Mouse (Mus musculus) liver, embryonic 18 days (tissue): ENCODE measurements around the gene Ankrd40. TPM values are rescaled to one million over a fixed set of nuclear protein-coding genes. Genes with fewer than 3 reads are reported as not detected.

ENCODE experiments used
- polyA plus RNA-seq: library from polyadenylated mRNA; depleted of rRNA; stranded (reverse); fragments of >200 nt; gene quantifications from 2 replicates; pipeline ENCODE4 v1.2.3, GENCODE M21; 2012; rRNA removed

Gene Ankrd40
- polyA plus RNA-seq = 17.1 and 18.6 TPM in 2 replicates

GRCm38 (mm10) chr11:94327693-94328643 is at the start of gene Ankrd40:
Gene Ankrd40 (plus strand): TSS chr11:94328001.

GRCm38 (mm10) chr11:94281199-94282181 is 46.3 kb upstream of the Ankrd40 start, which contains the start of gene Gm21885:
Gene Gm21885 (plus strand): TSS chr11:94281873.

GRCm38 (mm10) chr11:94321931-94322400 is 5.8 kb upstream of the Ankrd40 start, which contains the start of gene Luc7l3:
Gene Luc7l3 (minus strand): TSS chr11:94321988.

Other genes starting within 250 kb of the Ankrd40 start
- gene Tob1, start 116.5 kb upstream of the Ankrd40 start, polyA plus RNA-seq = 22.8 and 23.3 TPM in 2 replicates
- 0.13 and 0.15 TPM in 2 replicates for gene Wfikkn2, start 82.0 kb upstream of the Ankrd40 start, polyA plus RNA-seq
- gene Gm21885, start 46.1 kb upstream of the Ankrd40 start, polyA plus RNA-seq = 0.16 TPM in 1 of 2 replicates, not detected in the other
- gene Luc7l3, start 6.0 kb upstream of the Ankrd40 start, polyA plus RNA-seq = 31.9 and 40.2 TPM in 2 replicates
- gene Abcc3, start 65.0 kb downstream of the Ankrd40 start, polyA plus RNA-seq = 5.2 and 6.1 TPM in 2 replicates
- gene Cacna1g, start 146.2 kb downstream of the Ankrd40 start, polyA plus RNA-seq = 0.77 and 2.2 TPM in 2 replicates
- gene Spata20, start 158.2 kb downstream of the Ankrd40 start, polyA plus RNA-seq = not detected in 2 replicates
- 0.07 and 0.10 TPM in 2 replicates for gene Epn3, start 172.0 kb downstream of the Ankrd40 start, polyA plus RNA-seq
- gene Mycbpap, start 193.7 kb downstream of the Ankrd40 start, polyA plus RNA-seq = 0.21 and 0.26 TPM in 2 replicates
- gene Rsad1, start 221.3 kb downstream of the Ankrd40 start, polyA plus RNA-seq = 1.5 and 2.1 TPM in 2 replicates
- 0.01 and 0.02 TPM in 2 replicates for gene Chad, start 237.0 kb downstream of the Ankrd40 start, polyA plus RNA-seq